Mouse (Mus musculus) liver, adult 2 months (tissue): Measurements from ENCODE around the gene Olfr411. TPM values are rescaled to one million over a fixed set of nuclear protein-coding genes. Genes with fewer than 3 reads are reported as not detected.

Experiments used
- DNase-seq: peaks from one replicate; pipeline ENCODE4 v3.0.0-alpha.2; 2011; ENCODE audit warnings: low read depth, low spot score; ENCODE audit errors: extremely low read depth
- H3K27ac ChIP-seq: fragments of 200-500 bp; replicated peaks from 2 replicates; pipeline ENCODE4 v1.5.1; 2012; ENCODE audit warnings: low read depth, mild to moderate bottlenecking, control low read depth, inconsistent platforms, low read length; ENCODE audit not compliant: insufficient read depth
- H3K27me3 ChIP-seq: fragments of 200-500 bp; 2 replicates; pipeline ENCODE4 v1.6.1; 2012; ENCODE audit warnings: mild to moderate bottlenecking, moderate library complexity, low read length, inconsistent platforms; ENCODE audit not compliant: control insufficient read depth, insufficient read depth
- H3K36me3 ChIP-seq: fragments of 200-500 bp; 2 replicates; pipeline ENCODE4 v1.6.1; 2012; ENCODE audit warnings: low read length, inconsistent platforms; ENCODE audit not compliant: control insufficient read depth, insufficient read depth
- H3K4me1 ChIP-seq: fragments of 200-500 bp; 2 replicates; pipeline ENCODE4 v1.6.1; 2011; ENCODE audit warnings: low read length; ENCODE audit not compliant: control insufficient read depth, insufficient read depth
- H3K4me3 ChIP-seq: fragments of 200-500 bp; 2 replicates; pipeline ENCODE4 v1.5.1; 2011; ENCODE audit warnings: low read depth, mild to moderate bottlenecking, control low read depth, low read length, moderate library complexity; ENCODE audit not compliant: insufficient read depth
- H3K79me2 ChIP-seq: fragments of 200-500 bp; 2 replicates; pipeline ENCODE4 v1.6.1; 2012; ENCODE audit warnings: inconsistent platforms, mild to moderate bottlenecking, low read length, moderate library complexity; ENCODE audit not compliant: control insufficient read depth, insufficient read depth
- H3K9ac ChIP-seq: fragments of 200-500 bp; 2 replicates; pipeline ENCODE4 v1.6.1; 2012; ENCODE audit warnings: low read depth, mild to moderate bottlenecking, control low read depth, inconsistent platforms, low read length
- CTCF ChIP-seq: fragments of 200-500 bp; IDR thresholded peaks from 2 replicates; pipeline ENCODE4 v1.5.1; 2011; ENCODE audit warnings: low read depth, low read length, control low read depth
- POLR2A ChIP-seq: fragments of 200-500 bp; IDR thresholded peaks from 2 replicates; pipeline ENCODE4 v1.6.1; 2011; ENCODE audit warnings: low read length, control low read depth; ENCODE audit not compliant: insufficient read depth; ENCODE audit errors: extremely low read depth
- WGBS: fragments of 180-500 bp; shearing (Covaris S2); methylation state at CpG from one replicate; pipeline ENCODE4 v1.1.7; 2018; 5-methylcytosine and 5-hydroxymethylcytosine counted together
- polyA plus RNA-seq: library from polyadenylated mRNA; depleted of rRNA; stranded (reverse); fragments of >200 nt; gene quantifications from 2 replicates; pipeline ENCODE4 v1.2.3, GENCODE M21; 2012; rRNA removed
- total RNA-seq: library from RNA; depleted of rRNA; stranded (reverse); fragments of >200 nt; gene quantifications from 2 replicates; pipeline ENCODE4 v1.2.3, GENCODE M21; 2014; rRNA removed

Gene Olfr411
- total and polyA plus RNA-seq, 2 experiments = not detected

DNA sequence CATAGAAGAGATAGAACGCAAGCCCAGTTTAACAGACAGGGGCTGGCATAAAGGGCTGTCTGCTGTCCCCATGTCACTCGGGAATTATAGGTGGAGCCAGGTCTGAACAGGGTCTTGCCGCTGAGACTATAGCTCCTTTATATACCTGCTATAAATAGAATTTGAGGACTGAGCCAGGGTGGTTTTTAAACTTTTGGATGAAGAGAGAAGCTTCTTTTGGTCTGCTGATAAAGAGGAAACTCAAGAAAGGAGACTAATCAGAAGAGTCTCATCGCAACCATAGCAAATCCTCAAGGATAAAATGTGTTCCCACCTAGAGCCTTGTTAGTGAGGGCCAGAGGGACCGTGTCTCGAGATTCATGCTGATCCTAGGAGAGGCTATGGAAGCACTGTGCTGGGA is 14.5 kb downstream of the Olfr411 start, which contains the start of gene Olfr410:
TSS of gene Olfr410 (minus strand) at position 101 of the 400 bp plus-strand sequence.
- WGBS = 81% methylated on average over 6 of the region's 6 CpGs
- H3K36me3 ChIP-seq = no peaks in the 10 kb centered on the region
- TF ChIP-seq CTCF (no peak), POLR2A (no peak)

DNA sequence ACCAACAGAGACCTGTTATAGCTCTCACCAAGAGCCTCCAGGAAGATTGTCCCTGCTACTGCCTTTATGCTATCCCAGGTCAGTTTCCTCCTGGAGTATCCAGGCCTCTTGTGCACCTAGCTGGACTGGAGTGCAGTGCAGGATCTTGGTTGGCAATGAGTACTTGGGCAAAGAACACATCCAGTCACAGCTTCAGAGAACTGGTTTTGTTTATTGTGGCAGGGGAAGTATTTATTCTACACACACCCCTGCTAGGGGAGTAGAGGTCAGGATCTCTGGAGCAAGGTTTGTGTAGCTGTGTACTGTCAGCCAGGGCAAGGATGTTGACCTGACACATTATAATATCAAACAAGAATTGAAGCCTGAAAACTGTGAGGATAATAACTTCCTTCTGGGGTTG is 23.7 kb downstream of the Olfr411 start:
- H3K4me1 ChIP-seq = peaks cover 6% of the 10 kb centered on the region; the same call in 1 of the 2 replicates
- H3K27me3 ChIP-seq = no peaks in the 10 kb centered on the region
- no peaks in the 10 kb centered on the region for H3K36me3 ChIP-seq
- no peak overlapping the region for H3K27ac ChIP-seq
- DNase-seq = peak; percentile 93
- H3K79me2 ChIP-seq = no peaks in the 10 kb centered on the region
- TF ChIP-seq CTCF (no peak; the same call in 1 of the 2 replicates), POLR2A (no peak)
- H3K4me3 ChIP-seq = no peak overlapping the region
- H3K9ac ChIP-seq = no peak overlapping the region

More for the DNA sequence above, 14.5 kb downstream of the Olfr411 start, which contains the start of gene Olfr410:
- H3K4me3 ChIP-seq = no peak within 1 kb of the TSS
- H3K9ac ChIP-seq = no peak within 1 kb of the TSS
- H3K4me1 ChIP-seq = no peaks in the 10 kb centered on the region
- no peak within 1 kb of the TSS for H3K27ac ChIP-seq
- H3K79me2 ChIP-seq = no peaks in the 10 kb centered on the region
- H3K27me3 ChIP-seq = no peaks in the 10 kb centered on the region
- no peak for DNase-seq

GRCm38 (mm10) chr11:74326044-74326443 is 26.4 kb downstream of the Olfr411 start:
- no peak for TF ChIP-seq POLR2A
- Histone ChIP-seq H3K36me3 (no peaks in the 10 kb centered on the region), H3K27me3 (no peaks in the 10 kb centered on the region), H3K79me2 (no peaks in the 10 kb centered on the region), H3K9ac (no peak overlapping the region), H3K27ac (no peak overlapping the region), H3K4me1 (peaks cover 6% of the 10 kb centered on the region; the same call in 1 of the 2 replicates), H3K4me3 (no peak overlapping the region)
- DNase-seq = no peak
- WGBS = 72% methylated on average over 2 of the region's 2 CpGs

Other genes with a start within 250 kb of the Olfr411 start
- not detected in 2 replicates for gene Olfr401, start 238.9 kb downstream of the Olfr411 start, total RNA-seq
- not detected in 2 replicates for gene Olfr401, start 238.9 kb downstream of the Olfr411 start, polyA plus RNA-seq
- not detected in 2 replicates for gene Olfr402, start 199.1 kb downstream of the Olfr411 start, total RNA-seq
- not detected in 2 replicates for gene Olfr402, start 199.1 kb downstream of the Olfr411 start, polyA plus RNA-seq
- gene Olfr403, start 166.4 kb downstream of the Olfr411 start, total RNA-seq = not detected in 2 replicates
- gene Olfr403, start 166.4 kb downstream of the Olfr411 start, polyA plus RNA-seq = not detected in 2 replicates
- gene Olfr43, start 141.3 kb downstream of the Olfr411 start, total RNA-seq = not detected in 2 replicates
- gene Olfr43, start 141.3 kb downstream of the Olfr411 start, polyA plus RNA-seq = not detected in 2 replicates
- not detected in 2 replicates for gene Olfr406, start 92.8 kb downstream of the Olfr411 start, total RNA-seq
- gene Olfr406, start 92.8 kb downstream of the Olfr411 start, polyA plus RNA-seq = not detected in 2 replicates
- gene Olfr59, start 68.9 kb downstream of the Olfr411 start, total RNA-seq = not detected in 2 replicates
- not detected in 2 replicates for gene Olfr59, start 68.9 kb downstream of the Olfr411 start, polyA plus RNA-seq
- gene Olfr410, start 14.6 kb downstream of the Olfr411 start, total RNA-seq = not detected in 2 replicates
- not detected in 2 replicates for gene Olfr410, start 14.6 kb downstream of the Olfr411 start, polyA plus RNA-seq
- gene Olfr412, start 9.4 kb upstream of the Olfr411 start, total RNA-seq = not detected in 2 replicates
- gene Olfr412, start 9.4 kb upstream of the Olfr411 start, polyA plus RNA-seq = not detected in 2 replicates